Mouse (Mus musculus) limb, embryonic 15.5 days (tissue): Measurements from ENCODE around the gene Grk5. TPM values are rescaled to one million over a fixed set of nuclear protein-coding genes. Genes with fewer than 3 reads are reported as not detected.
A peak's percentile ranks its signal among the peaks of the same experiment; 100 is the strongest.

Experiments
- ATAC-seq: fragments of 200-750 bp; cut with Nextera tagmentation; 2 replicates; pipeline ENCODE4 v1.8.0; 2017; ENCODE audit warnings: low read depth, moderate TSS enrichment; ENCODE audit not compliant: insufficient number of reproducible peaks, low FRiP score, low TSS enrichment
- H3K27ac ChIP-seq: fragments of 300-500 bp; sonication (generic); 2 replicates; pipeline ENCODE4 v1.5.1; 2015; ENCODE audit warnings: moderate library complexity, mild to moderate bottlenecking, inconsistent platforms
- H3K27me3 ChIP-seq: fragments of 300-500 bp; sonication (generic); 2 replicates; pipeline ENCODE4 v1.6.1; 2015; ENCODE audit warnings: inconsistent platforms
- H3K36me3 ChIP-seq: fragments of 300-500 bp; sonication (generic); 2 replicates; pipeline ENCODE4 v1.6.1; 2015; ENCODE audit warnings: inconsistent platforms
- H3K4me1 ChIP-seq: fragments of 300-500 bp; sonication (generic); 2 replicates; pipeline ENCODE4 v1.6.1; 2015; ENCODE audit warnings: inconsistent platforms
- H3K4me2 ChIP-seq: fragments of 300-500 bp; sonication (generic); 2 replicates; pipeline ENCODE4 v1.6.1; 2015; ENCODE audit warnings: mild to moderate bottlenecking, inconsistent platforms
- H3K4me3 ChIP-seq: fragments of 300-500 bp; sonication (generic); 2 replicates; pipeline ENCODE4 v1.5.1; 2015; ENCODE audit warnings: mild to moderate bottlenecking, inconsistent platforms
- H3K9ac ChIP-seq: fragments of 300-500 bp; sonication (generic); 2 replicates; pipeline ENCODE4 v1.6.1; 2015; ENCODE audit warnings: inconsistent platforms
- H3K9me3 ChIP-seq: fragments of 300-500 bp; sonication (generic); 2 replicates; pipeline ENCODE4 v1.6.1; 2016; ENCODE audit warnings: inconsistent platforms
- WGBS: fragments of 180-500 bp; shearing (Covaris S2); methylation state at CpG from one replicate; pipeline ENCODE4 v1.1.7; 2015; 5-methylcytosine and 5-hydroxymethylcytosine counted together
- polyA plus RNA-seq: library from polyadenylated mRNA; unstranded; fragments of >200 nt; fragmentation: Nextera tagmentation; extraction: Ambion mirVana; gene quantifications from 2 replicates; pipeline ENCODE4 v1.2.1, GENCODE M21; 2015

Gene Grk5
- polyA plus RNA-seq, 1 experiment from 2014 or later, result 1.6 TPM

- H3K27me3 ChIP-seq, result no peaks in the 10 kb centered on the region
- no peaks in the 10 kb centered on the region for H3K36me3 ChIP-seq
- no peak overlapping the region for H3K9ac ChIP-seq
- H3K4me1 ChIP-seq, result peaks cover 6% of the 10 kb centered on the region; the same call in 1 of the 2 replicates
- peak overlapping the region; percentile 60 for H3K27ac ChIP-seq
- no peaks in the 10 kb centered on the region for H3K9me3 ChIP-seq
- ATAC-seq, result no peak
- 34% methylated on average over 1 of the region's 1 CpGs for WGBS
- H3K4me2 ChIP-seq, result no peak overlapping the region
- H3K4me3 ChIP-seq, result no peak overlapping the region
Observed at GRCm38 (mm10) chr19:61049413-61049812, 159.9 kb downstream of the Grk5 start.

- Histone ChIP-seq H3K4me3 (no peak overlapping the region), H3K9ac (no peak overlapping the region), H3K9me3 (no peaks in the 10 kb centered on the region), H3K4me1 (peaks cover 6% of the 10 kb centered on the region; the same call in 1 of the 2 replicates), H3K27me3 (no peaks in the 10 kb centered on the region), H3K27ac (no peak overlapping the region), H3K36me3 (no peaks in the 10 kb centered on the region), H3K4me2 (no peak overlapping the region)
- WGBS, result 96% methylated on average over 1 of the region's 1 CpGs
- no peak for ATAC-seq
Observed at GRCm38 (mm10) chr19:61051151-61051550, 161.6 kb downstream of the Grk5 start.

- no peaks in the 10 kb centered on the region for H3K36me3 ChIP-seq
- H3K27ac ChIP-seq, result no peak overlapping the region
- no peaks in the 10 kb centered on the region for H3K27me3 ChIP-seq
- H3K9me3 ChIP-seq, result no peaks in the 10 kb centered on the region
- no peak for ATAC-seq
- H3K9ac ChIP-seq, result no peak overlapping the region
- peaks cover 6% of the 10 kb centered on the region; the same call in 1 of the 2 replicates for H3K4me1 ChIP-seq
- H3K4me3 ChIP-seq, result no peak overlapping the region
- H3K4me2 ChIP-seq, result no peak overlapping the region
Observed at GRCm38 (mm10) chr19:61052008-61052407, 162.5 kb downstream of the Grk5 start.

GRCm38 (mm10) chr19:61052786-61053185 is 163.2 kb downstream of the Grk5 start:
- Histone ChIP-seq H3K4me1 (peaks cover 6% of the 10 kb centered on the region; the same call in 1 of the 2 replicates), H3K4me2 (no peak overlapping the region), H3K36me3 (no peaks in the 10 kb centered on the region), H3K27ac (no peak overlapping the region), H3K9ac (no peak overlapping the region), H3K27me3 (no peaks in the 10 kb centered on the region), H3K9me3 (no peaks in the 10 kb centered on the region), H3K4me3 (no peak overlapping the region)
- no peak for ATAC-seq

- Histone ChIP-seq H3K9me3 (no peaks in the 10 kb centered on the region), H3K4me3 (no peak overlapping the region), H3K4me1 (no peaks in the 10 kb centered on the region), H3K4me2 (no peak overlapping the region), H3K36me3 (no peaks in the 10 kb centered on the region), H3K27ac (no peak overlapping the region), H3K27me3 (no peaks in the 10 kb centered on the region), H3K9ac (no peak overlapping the region)
- no peak for ATAC-seq
- 71% methylated on average over 5 of the region's 5 CpGs for WGBS
Observed at GRCm38 (mm10) chr19:61056783-61057410, 167.3 kb downstream of the Grk5 start.

- no peak overlapping the region for H3K27ac ChIP-seq
- H3K9me3 ChIP-seq, result no peaks in the 10 kb centered on the region
- 40% methylated on average over 3 of the region's 3 CpGs for WGBS
- no peaks in the 10 kb centered on the region for H3K36me3 ChIP-seq
- no peak overlapping the region for H3K4me3 ChIP-seq
- no peaks in the 10 kb centered on the region for H3K27me3 ChIP-seq
- H3K4me2 ChIP-seq, result no peak overlapping the region
- H3K9ac ChIP-seq, result no peak overlapping the region
- no peak for ATAC-seq
- no peaks in the 10 kb centered on the region for H3K4me1 ChIP-seq
Observed at GRCm38 (mm10) chr19:61057581-61057980, 168.0 kb downstream of the Grk5 start.

- no peak overlapping the region for H3K27ac ChIP-seq
Observed at GRCm38 (mm10) chr19:61064386-61064785, 174.8 kb downstream of the Grk5 start.

GRCm38 (mm10) chr19:61065011-61065410 is 175.5 kb downstream of the Grk5 start:
- Histone ChIP-seq H3K4me1 (no peaks in the 10 kb centered on the region), H3K27me3 (no peaks in the 10 kb centered on the region), H3K4me3 (no peak overlapping the region), H3K9ac (no peak overlapping the region), H3K4me2 (no peak overlapping the region), H3K36me3 (no peaks in the 10 kb centered on the region), H3K9me3 (no peaks in the 10 kb centered on the region), H3K27ac (no peak overlapping the region)
- no peak for ATAC-seq
- WGBS, result 89% methylated on average over 1 of the region's 1 CpGs

More at GRCm38 (mm10) chr19:61064386-61064785, 174.8 kb downstream of the Grk5 start:
- no peaks in the 10 kb centered on the region for H3K27me3 ChIP-seq
- H3K9me3 ChIP-seq, result no peaks in the 10 kb centered on the region
- no peak overlapping the region for H3K9ac ChIP-seq
- no peak for ATAC-seq
- no peak overlapping the region for H3K4me3 ChIP-seq
- no peaks in the 10 kb centered on the region for H3K36me3 ChIP-seq
- no peak overlapping the region for H3K4me2 ChIP-seq
- no peaks in the 10 kb centered on the region for H3K4me1 ChIP-seq
- WGBS, result 90% methylated on average over 3 of the region's 3 CpGs

- Histone ChIP-seq H3K4me3 (no peak overlapping the region), H3K27me3 (no peaks in the 10 kb centered on the region), H3K9me3 (no peaks in the 10 kb centered on the region), H3K4me1 (no peaks in the 10 kb centered on the region), H3K36me3 (0 out of 2 replicates have a peak, but pooled peaks cover 5% of the 10 kb centered on the region), H3K27ac (no peak overlapping the region), H3K4me2 (no peak overlapping the region), H3K9ac (no peak overlapping the region)
- 85% methylated on average over 3 of the region's 3 CpGs for WGBS
- ATAC-seq, result no peak
Observed at GRCm38 (mm10) chr19:61078622-61079021, 189.1 kb downstream of the Grk5 start.

GRCm38 (mm10) chr19:61080251-61080749 is 190.8 kb downstream of the Grk5 start:
- 0 out of 2 replicates have a peak, but pooled peaks cover 5% of the 10 kb centered on the region for H3K36me3 ChIP-seq
- H3K4me3 ChIP-seq, result no peak overlapping the region
- no peak overlapping the region for H3K27ac ChIP-seq
- no peak overlapping the region for H3K4me2 ChIP-seq
- WGBS, result 84% methylated on average over 5 of the region's 5 CpGs
- no peak for ATAC-seq
- H3K4me1 ChIP-seq, result no peaks in the 10 kb centered on the region
- no peak overlapping the region for H3K9ac ChIP-seq
- no peaks in the 10 kb centered on the region for H3K27me3 ChIP-seq
- H3K9me3 ChIP-seq, result no peaks in the 10 kb centered on the region

GRCm38 (mm10) chr19:61083006-61083405 is 193.5 kb downstream of the Grk5 start:
- 92% methylated on average over 8 of the region's 8 CpGs for WGBS
- H3K4me1 ChIP-seq, result no peaks in the 10 kb centered on the region
- H3K27me3 ChIP-seq, result no peaks in the 10 kb centered on the region
- H3K9ac ChIP-seq, result no peak overlapping the region
- no peak overlapping the region for H3K27ac ChIP-seq
- H3K36me3 ChIP-seq, result 0 out of 2 replicates have a peak, but pooled peaks cover 7% of the 10 kb centered on the region
- H3K4me3 ChIP-seq, result no peak overlapping the region
- no peak overlapping the region for H3K4me2 ChIP-seq
- no peak for ATAC-seq
- no peaks in the 10 kb centered on the region for H3K9me3 ChIP-seq

- Histone ChIP-seq H3K4me3 (no peak overlapping the region), H3K9ac (no peak overlapping the region), H3K4me2 (no peak overlapping the region), H3K4me1 (no peaks in the 10 kb centered on the region), H3K27ac (no peak overlapping the region), H3K27me3 (no peaks in the 10 kb centered on the region), H3K9me3 (no peaks in the 10 kb centered on the region), H3K36me3 (0 out of 2 replicates have a peak, but pooled peaks cover 7% of the 10 kb centered on the region)
- WGBS, result 52% methylated on average over 4 of the region's 4 CpGs
- no peak for ATAC-seq
Observed at GRCm38 (mm10) chr19:61084149-61084940, 194.8 kb downstream of the Grk5 start.
